Mouse (Mus musculus): ENCODE data around the gene B4galnt4. TPM values are rescaled to one million over a fixed set of nuclear protein-coding genes. Genes with fewer than 3 reads are reported as not detected.
A peak's percentile ranks its signal among the peaks of the same experiment; 100 is the strongest.

B4galnt4 gene
- polyA plus RNA-seq, 1 experiment from 2014 or later: 0.37 TPM

DNA sequence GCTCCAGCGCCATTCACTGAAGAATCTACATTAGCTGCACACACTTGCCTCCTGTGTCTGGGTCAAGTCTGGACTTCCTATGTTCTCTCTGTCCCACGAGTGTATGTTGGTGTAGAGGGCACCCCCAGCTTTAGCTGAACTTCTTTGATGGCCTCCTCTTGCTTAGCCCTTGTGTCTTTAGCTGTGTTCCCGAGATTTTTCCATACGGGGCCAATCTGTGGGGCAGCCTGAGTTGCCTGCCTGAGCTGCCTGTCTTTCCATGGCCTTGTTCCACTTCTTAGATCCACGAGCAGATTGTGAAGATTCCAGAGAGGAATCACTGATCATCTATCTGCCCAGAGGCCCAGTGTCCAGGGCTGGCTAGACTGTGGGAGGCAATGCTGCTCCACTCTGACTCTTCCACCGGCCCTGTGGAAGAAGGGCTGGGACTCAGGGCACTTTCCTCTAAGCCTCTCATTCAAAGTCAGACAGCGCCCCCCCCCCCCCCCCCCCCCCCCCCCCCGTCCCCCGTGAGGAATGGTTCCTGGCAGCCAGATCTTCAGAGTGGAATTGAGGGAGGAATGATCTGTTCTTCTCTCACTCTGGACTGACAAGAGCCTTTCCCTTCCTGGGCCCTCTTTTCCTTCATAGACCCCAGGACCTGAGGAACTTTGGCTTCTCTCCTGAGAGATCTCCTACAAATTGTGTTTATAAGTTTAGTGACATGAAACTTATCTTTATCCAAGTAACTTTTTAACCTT, 19.9 kb upstream of the B4galnt4 start:
- H3K4me1 ChIP-seq (ENCODE audit: control insufficient read depth, low read depth, low read length): peaks cover 36% of the 10 kb centered on the region
- no peaks in the 10 kb centered on the region for H3K27me3 ChIP-seq (ENCODE audit: control insufficient read depth, insufficient read depth, low read depth, low read length)
- no peak overlapping the region for H3K4me2 ChIP-seq (ENCODE audit: low read depth, low read length)
- ATAC-seq (ENCODE audit: low read depth): no peak
- H3K9ac ChIP-seq (ENCODE audit: low read depth, low read length): no peak overlapping the region
- H3K4me3 ChIP-seq (ENCODE audit: low read depth, low read length): no peak overlapping the region
- H3K9me3 ChIP-seq (replicated peaks; ENCODE audit: control insufficient read depth, low read length): no peaks in the 10 kb centered on the region
- 63% methylated on average over 6 of the region's 9 CpGs for WGBS (ENCODE audit: insufficient replicate concordance)
- peak overlapping the region; percentile 4; the same call in 1 of the 2 replicates for H3K27ac ChIP-seq (ENCODE audit: low read length)
- no peaks in the 10 kb centered on the region for H3K36me3 ChIP-seq (ENCODE audit: control insufficient read depth, insufficient read depth)

GRCm38 (mm10) chr7:141041661-141042060, 19.2 kb upstream of the B4galnt4 start:
- no peaks in the 10 kb centered on the region for H3K36me3 ChIP-seq (ENCODE audit: control insufficient read depth, insufficient read depth)
- H3K27ac ChIP-seq (ENCODE audit: low read length): peak overlapping the region; percentile 35; the same call in 1 of the 2 replicates
- H3K4me3 ChIP-seq (ENCODE audit: low read depth, low read length): no peak overlapping the region
- H3K27me3 ChIP-seq (ENCODE audit: control insufficient read depth, insufficient read depth, low read depth, low read length): no peaks in the 10 kb centered on the region
- no peak overlapping the region for H3K4me2 ChIP-seq (ENCODE audit: low read depth, low read length)
- no peak overlapping the region for H3K9ac ChIP-seq (ENCODE audit: low read depth, low read length)
- ATAC-seq (ENCODE audit: low read depth): no peak; the same call in 1 of the 2 replicates
- WGBS (ENCODE audit: insufficient replicate concordance): 31% methylated on average over 5 of the region's 5 CpGs
- no peaks in the 10 kb centered on the region for H3K9me3 ChIP-seq (replicated peaks; ENCODE audit: control insufficient read depth, low read length)
- H3K4me1 ChIP-seq (ENCODE audit: control insufficient read depth, low read depth, low read length): peaks cover 40% of the 10 kb centered on the region

- Histone ChIP-seq H3K9me3 (replicated peaks; ENCODE audit: control insufficient read depth, low read length) (no peaks in the 10 kb centered on the region), H3K4me1 (ENCODE audit: control insufficient read depth, low read depth, low read length) (peaks cover 48% of the 10 kb centered on the region), H3K4me3 (ENCODE audit: low read depth, low read length) (no peak overlapping the region), H3K4me2 (ENCODE audit: low read depth, low read length) (peak overlapping the region; percentile 12; the same call in 1 of the 2 replicates), H3K36me3 (ENCODE audit: control insufficient read depth, insufficient read depth) (no peaks in the 10 kb centered on the region), H3K27me3 (ENCODE audit: control insufficient read depth, insufficient read depth, low read depth, low read length) (no peaks in the 10 kb centered on the region), H3K9ac (ENCODE audit: low read depth, low read length) (no peak overlapping the region), H3K27ac (ENCODE audit: low read length) (peak overlapping the region; percentile 65)
- 15% methylated on average over 4 of the region's 4 CpGs for WGBS (ENCODE audit: insufficient replicate concordance)
- peak; percentile 57 for ATAC-seq (ENCODE audit: low read depth)
Observed at GRCm38 (mm10) chr7:141042539-141042938, 18.4 kb upstream of the B4galnt4 start.

GRCm38 (mm10) chr7:141046931-141047580, 13.8 kb upstream of the B4galnt4 start:
- peak; percentile 54 for ATAC-seq (ENCODE audit: low read depth)

DNA sequence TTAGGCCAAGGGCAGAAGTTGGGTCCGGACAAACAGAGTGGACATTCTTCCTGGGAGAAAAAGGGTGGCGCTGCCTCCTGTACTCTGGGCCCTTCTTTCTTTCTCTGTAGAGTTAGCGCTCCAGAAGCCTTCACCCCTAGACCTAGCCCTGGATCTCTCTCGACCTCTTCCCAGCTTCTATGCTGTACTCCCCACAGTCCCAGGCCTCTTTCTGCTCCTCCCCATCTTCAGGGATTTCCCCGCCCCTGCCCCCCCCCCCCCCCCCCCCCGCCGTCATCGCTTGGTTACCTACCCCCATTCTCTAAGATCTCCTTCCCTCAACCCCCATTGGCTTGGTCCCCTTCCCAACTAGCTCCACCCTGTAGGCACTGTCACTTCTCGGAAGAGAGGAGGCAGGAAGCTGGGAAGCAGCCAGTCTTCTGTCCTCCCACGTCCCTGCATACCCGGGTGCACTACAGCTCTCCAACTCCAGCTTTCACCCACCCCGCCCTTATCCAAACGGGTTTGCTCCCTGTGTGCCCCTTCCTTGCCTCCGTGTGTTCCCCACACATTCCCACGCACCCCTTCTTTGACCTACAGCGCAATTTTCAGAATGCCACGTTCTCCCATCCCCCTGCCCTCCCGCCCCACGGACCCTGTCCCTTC, 13.2 kb upstream of the B4galnt4 start:
- H3K27ac ChIP-seq (ENCODE audit: low read length): peak overlapping the region; percentile 76
- H3K36me3 ChIP-seq (ENCODE audit: control insufficient read depth, insufficient read depth): no peaks in the 10 kb centered on the region
- no peaks in the 10 kb centered on the region for H3K27me3 ChIP-seq (ENCODE audit: control insufficient read depth, insufficient read depth, low read depth, low read length)
- peak overlapping the region; percentile 47 for H3K9ac ChIP-seq (ENCODE audit: low read depth, low read length)
- ATAC-seq (ENCODE audit: low read depth): peak; percentile 70
- H3K9me3 ChIP-seq (replicated peaks; ENCODE audit: control insufficient read depth, low read length): no peaks in the 10 kb centered on the region
- WGBS (ENCODE audit: insufficient replicate concordance): 9% methylated on average over 15 of the region's 19 CpGs
- peak overlapping the region; percentile 53 for H3K4me3 ChIP-seq (ENCODE audit: low read depth, low read length)
- H3K4me1 ChIP-seq (ENCODE audit: control insufficient read depth, low read depth, low read length): peaks cover 35% of the 10 kb centered on the region
- H3K4me2 ChIP-seq (ENCODE audit: low read depth, low read length): peak overlapping the region; percentile 83

More at GRCm38 (mm10) chr7:141046931-141047580, 13.8 kb upstream of the B4galnt4 start:
- Histone ChIP-seq H3K27ac (ENCODE audit: low read length) (peak overlapping the region; percentile 76), H3K9me3 (replicated peaks; ENCODE audit: control insufficient read depth, low read length) (no peaks in the 10 kb centered on the region), H3K4me3 (ENCODE audit: low read depth, low read length) (peak overlapping the region; percentile 53; the same call in 1 of the 2 replicates), H3K4me1 (ENCODE audit: control insufficient read depth, low read depth, low read length) (peaks cover 39% of the 10 kb centered on the region), H3K27me3 (ENCODE audit: control insufficient read depth, insufficient read depth, low read depth, low read length) (no peaks in the 10 kb centered on the region), H3K4me2 (ENCODE audit: low read depth, low read length) (peak overlapping the region; percentile 83), H3K36me3 (ENCODE audit: control insufficient read depth, insufficient read depth) (no peaks in the 10 kb centered on the region), H3K9ac (ENCODE audit: low read depth, low read length) (peak overlapping the region; percentile 19; the same call in 1 of the 2 replicates)
- WGBS (ENCODE audit: insufficient replicate concordance): 21% methylated on average over 6 of the region's 6 CpGs

DNA sequence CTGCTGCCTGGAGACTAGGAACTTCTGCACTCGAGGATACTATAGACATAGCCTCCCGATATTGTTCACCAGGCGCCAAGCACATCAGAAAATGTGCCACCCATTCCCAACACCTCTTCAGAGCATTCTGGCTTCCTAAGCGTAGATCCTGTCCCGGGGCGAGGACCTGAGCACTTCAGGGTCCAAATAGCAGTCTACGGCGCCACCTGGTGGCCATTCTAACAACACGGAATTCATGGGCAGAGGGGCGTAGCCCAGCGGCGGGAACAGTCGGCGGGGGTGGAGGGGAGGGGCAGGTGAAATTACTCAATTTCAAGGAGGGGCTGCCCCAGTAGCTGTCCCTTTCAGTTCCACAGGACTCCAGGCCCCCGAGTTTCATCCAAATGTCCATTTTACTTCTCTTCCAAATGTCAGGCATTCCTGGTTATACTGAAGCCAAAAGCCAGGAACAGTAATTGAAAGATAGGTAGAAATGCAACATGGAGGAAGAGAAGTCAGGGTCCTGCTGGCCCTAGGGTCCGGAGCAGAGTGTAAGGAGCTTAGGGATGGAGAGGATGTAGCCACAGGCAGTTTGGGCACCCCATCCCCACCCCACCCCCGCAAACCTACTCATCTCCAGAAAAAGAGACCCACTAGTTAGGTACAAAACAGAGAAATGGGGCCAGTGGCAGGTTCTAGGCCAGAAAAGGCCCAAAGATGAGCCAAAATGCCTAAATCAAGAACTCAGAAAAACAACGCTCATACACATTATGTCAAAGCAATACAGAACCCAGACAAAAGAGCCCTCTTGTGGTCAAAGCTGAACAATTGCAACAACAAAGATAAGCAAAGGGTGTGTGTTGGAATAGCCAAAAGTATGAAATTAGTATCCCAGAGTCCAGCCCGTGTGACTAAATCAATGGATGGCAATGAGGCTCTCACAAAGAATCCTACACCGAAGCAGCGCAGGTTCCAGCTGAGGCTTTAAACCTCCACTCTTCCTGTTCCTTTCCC, 12.4 kb upstream of the B4galnt4 start:
- Histone ChIP-seq H3K4me3 (ENCODE audit: low read depth, low read length) (peak overlapping the region; percentile 53), H3K36me3 (ENCODE audit: control insufficient read depth, insufficient read depth) (no peaks in the 10 kb centered on the region), H3K4me1 (ENCODE audit: control insufficient read depth, low read depth, low read length) (peaks cover 26% of the 10 kb centered on the region), H3K9ac (ENCODE audit: low read depth, low read length) (peak overlapping the region; percentile 47), H3K4me2 (ENCODE audit: low read depth, low read length) (peak overlapping the region; percentile 83), H3K27ac (ENCODE audit: low read length) (peak overlapping the region; percentile 71), H3K9me3 (replicated peaks; ENCODE audit: control insufficient read depth, low read length) (no peaks in the 10 kb centered on the region), H3K27me3 (ENCODE audit: control insufficient read depth, insufficient read depth, low read depth, low read length) (no peaks in the 10 kb centered on the region)
- WGBS (ENCODE audit: insufficient replicate concordance): 4% methylated on average over 21 of the region's 21 CpGs
- ATAC-seq (ENCODE audit: low read depth): peak; percentile 83

GRCm38 (mm10) chr7:141049326-141049725, 11.6 kb upstream of the B4galnt4 start:
- 62% methylated on average over 2 of the region's 2 CpGs for WGBS (ENCODE audit: insufficient replicate concordance)
- no peaks in the 10 kb centered on the region for H3K9me3 ChIP-seq (replicated peaks; ENCODE audit: control insufficient read depth, low read length)
- peaks cover 24% of the 10 kb centered on the region for H3K4me1 ChIP-seq (ENCODE audit: control insufficient read depth, low read depth, low read length)
- H3K4me3 ChIP-seq (ENCODE audit: low read depth, low read length): no peak overlapping the region
- H3K9ac ChIP-seq (ENCODE audit: low read depth, low read length): no peak overlapping the region
- no peaks in the 10 kb centered on the region for H3K27me3 ChIP-seq (ENCODE audit: control insufficient read depth, insufficient read depth, low read depth, low read length)
- no peak for ATAC-seq (ENCODE audit: low read depth)
- no peak overlapping the region for H3K27ac ChIP-seq (ENCODE audit: low read length)
- no peak overlapping the region for H3K4me2 ChIP-seq (ENCODE audit: low read depth, low read length)
- H3K36me3 ChIP-seq (ENCODE audit: control insufficient read depth, insufficient read depth): no peaks in the 10 kb centered on the region

DNA sequence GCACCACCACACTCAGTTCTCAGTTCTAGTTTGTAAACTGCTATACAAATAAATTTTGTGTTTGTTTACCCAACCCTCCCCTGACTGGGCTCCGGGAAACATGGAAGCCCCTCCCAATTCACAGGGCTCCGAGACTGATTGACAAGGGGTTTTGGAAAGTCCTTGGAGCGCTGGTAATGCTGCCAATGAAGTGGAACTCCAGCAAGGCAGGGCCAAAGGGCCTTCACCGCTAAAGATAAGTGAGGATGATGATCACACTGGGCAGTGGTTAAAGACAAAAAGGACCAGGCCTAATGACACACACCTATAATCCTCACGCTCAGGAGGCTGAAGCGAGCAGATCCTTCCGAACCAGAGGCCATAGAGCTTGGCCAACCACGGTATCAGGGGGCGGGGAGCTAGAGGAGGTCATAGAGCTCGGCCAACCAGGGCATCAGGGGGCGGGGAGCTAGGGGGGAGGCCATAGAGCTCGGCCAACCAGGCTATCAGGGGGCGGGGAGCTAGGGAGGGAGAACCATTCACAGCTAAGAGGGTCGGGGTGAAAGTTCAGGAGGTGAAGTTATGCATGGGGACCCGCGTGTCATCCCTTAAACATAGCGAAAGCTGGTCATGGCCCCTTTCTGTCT, 9.7 kb upstream of the B4galnt4 start:
- WGBS (ENCODE audit: insufficient replicate concordance): 61% methylated on average over 17 of the region's 17 CpGs
- no peak for ATAC-seq (ENCODE audit: low read depth)
- Histone ChIP-seq H3K9me3 (replicated peaks; ENCODE audit: control insufficient read depth, low read length) (no peaks in the 10 kb centered on the region), H3K36me3 (ENCODE audit: control insufficient read depth, insufficient read depth) (no peaks in the 10 kb centered on the region), H3K9ac (ENCODE audit: low read depth, low read length) (no peak overlapping the region), H3K4me3 (ENCODE audit: low read depth, low read length) (no peak overlapping the region), H3K4me1 (ENCODE audit: control insufficient read depth, low read depth, low read length) (peaks cover 24% of the 10 kb centered on the region), H3K27me3 (ENCODE audit: control insufficient read depth, insufficient read depth, low read depth, low read length) (no peaks in the 10 kb centered on the region), H3K4me2 (ENCODE audit: low read depth, low read length) (no peak overlapping the region), H3K27ac (ENCODE audit: low read length) (no peak overlapping the region)
